7 mouse cellular contexts compared by ENCODE assay signal in the genomic region with DNA sequence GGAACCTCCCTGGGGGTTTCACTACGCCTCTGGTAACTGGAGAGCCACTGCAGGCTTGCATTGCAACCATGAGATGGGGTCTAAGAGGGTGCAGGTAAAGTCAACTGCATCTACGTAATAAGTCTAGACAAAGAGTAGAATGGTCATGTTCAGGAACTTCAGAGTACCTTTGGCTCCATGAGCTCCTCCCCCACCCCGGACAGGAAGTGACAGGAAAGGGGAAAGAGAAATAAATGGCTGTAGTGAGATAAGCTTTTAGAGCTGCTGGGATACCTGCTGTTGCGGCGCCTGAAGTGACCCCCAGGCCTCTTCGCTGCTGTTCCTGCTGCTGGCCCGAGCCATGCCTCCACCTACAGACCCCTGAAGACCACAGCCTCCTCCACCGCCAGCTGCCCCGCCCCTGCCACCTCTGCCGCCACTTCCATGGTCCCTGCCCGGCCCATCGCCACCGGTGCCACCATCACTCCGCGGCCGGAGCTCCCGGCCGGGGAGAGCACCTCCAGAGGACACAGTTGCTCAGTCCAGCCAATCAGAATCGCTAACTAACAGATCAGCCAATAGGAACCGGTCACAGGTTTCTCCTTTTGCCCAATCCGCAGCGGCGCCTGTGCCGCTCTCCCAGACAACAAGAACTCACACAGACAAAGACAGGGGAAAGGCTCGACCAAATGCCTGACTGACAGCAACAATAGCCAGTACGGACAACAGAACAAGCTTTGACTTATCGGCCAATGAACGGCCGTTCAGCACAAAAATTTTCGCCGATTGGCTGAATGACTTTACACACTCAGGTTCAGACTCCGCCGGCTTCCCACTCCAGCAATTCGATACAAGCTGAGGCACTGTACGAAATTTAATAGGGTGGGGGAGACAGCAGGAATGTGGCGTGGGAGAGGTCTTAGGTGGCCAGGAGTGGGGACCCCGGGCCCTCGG. TPM values are rescaled to one million over a fixed set of nuclear protein-coding genes. Genes with fewer than 3 reads are reported as not detected.
DNase-seq lines count a peak whose midpoint lies in the region; ATAC-seq lines count a peak whose summit lies in the region.

A gene (minus strand): TSS at position 630 of the 933 bp plus-strand sequence.

- peak; percentile 94 for ATAC-seq in intestine, embryonic 16.5 days
- ATAC-seq in midbrain, embryonic 11.5 days (ENCODE audit: low FRiP score), result peak; percentile 94

- peak within 1 kb of the TSS; percentile 99 for H3K4me2 ChIP-seq in intestine, embryonic 16.5 days (ENCODE audit: low read depth, low read length)
- H3K4me2 ChIP-seq in midbrain, embryonic 11.5 days, result peak within 1 kb of the TSS; percentile 98

- H3K9me3 ChIP-seq in intestine, embryonic 16.5 days (ENCODE audit: control insufficient read depth, low read length), result no peaks in the 10 kb centered on the region
- no peaks in the 10 kb centered on the region for H3K9me3 ChIP-seq in midbrain, embryonic 11.5 days (ENCODE audit: control insufficient read depth, low read length)

- H3K4me3 ChIP-seq in intestine, embryonic 16.5 days (ENCODE audit: low read length), result peak within 1 kb of the TSS; percentile 74
- peak within 1 kb of the TSS; percentile 79 for H3K4me3 ChIP-seq in midbrain, embryonic 11.5 days (ENCODE audit: low read depth, low read length)

- intact Hi-C loops in left cerebral cortex, postnatal 36 days (cut with DNase I), result loop anchor here (5.0 kb wide), 1 partner anchor 36 kb away; a partner anchor contains a TSS

- H3K4me1 ChIP-seq in intestine, embryonic 16.5 days (ENCODE audit: control insufficient read depth, insufficient read depth, low read length), result peaks cover 36% of the 10 kb centered on the region
- peaks cover 39% of the 10 kb centered on the region for H3K4me1 ChIP-seq in midbrain, embryonic 11.5 days (ENCODE audit: control insufficient read depth, insufficient read depth, low read length)

- no peaks in the 10 kb centered on the region for H3K27me3 ChIP-seq in intestine, embryonic 16.5 days (replicated peaks; ENCODE audit: control insufficient read depth, insufficient read depth, low read length)
- no peaks in the 10 kb centered on the region for H3K27me3 ChIP-seq in midbrain, embryonic 11.5 days (ENCODE audit: control insufficient read depth, insufficient read depth, low read length)

- no peaks in the 10 kb centered on the region; the same call in 1 of the 2 replicates for H3K36me3 ChIP-seq in intestine, embryonic 16.5 days (ENCODE audit: control insufficient read depth, insufficient read depth, low read length)
- H3K36me3 ChIP-seq in midbrain, embryonic 11.5 days (ENCODE audit: control insufficient read depth, insufficient read depth, low read length), result no peaks in the 10 kb centered on the region; the same call in 1 of the 2 replicates

- peak; percentile 98 for DNase-seq in adrenal gland, adult 8-10 months
- peak; percentile 96 for DNase-seq in embryo, embryonic 9.5 days (ENCODE audit: extremely low spot score)
- DNase-seq in gastrocnemius, postnatal 4 days (ENCODE audit: low spot score in 2 of 2), result peak; percentile 69 to 88
- DNase-seq in left cerebral cortex, postnatal 36 days (ENCODE audit: low spot score in 2 of 2), result peak; percentile 94 to 96
- DNase-seq in midbrain, embryonic 11.5 days (ENCODE audit: low spot score, missing footprints), result peak; percentile 97
- peak; percentile 98 for DNase-seq in skeletal muscle tissue, adult 2 months (ENCODE audit: low read depth, low spot score)

- peak within 1 kb of the TSS; percentile 89 for H3K9ac ChIP-seq in intestine, embryonic 16.5 days (ENCODE audit: low read depth, low read length)
- H3K9ac ChIP-seq in midbrain, embryonic 11.5 days (ENCODE audit: low read length), result peak within 1 kb of the TSS; percentile 98

- WGBS in intestine, embryonic 16.5 days, result under 1% methylated on average over 38 of the region's 38 CpGs
- under 1% methylated on average over 38 of the region's 38 CpGs for WGBS in midbrain, embryonic 11.5 days

- H3K27ac ChIP-seq in intestine, embryonic 16.5 days (ENCODE audit: low read length), result peak within 1 kb of the TSS; percentile 96
- H3K27ac ChIP-seq in midbrain, embryonic 11.5 days (ENCODE audit: low read depth, low read length), result peak within 1 kb of the TSS; percentile 97

RNA-seq across cellular contexts. Expression of the gene that starts here (rescaled TPM):
- 100 to 1,000 TPM; 100 to 106 (median 105) TPM for total RNA-seq in adrenal gland, adult 8-10 months (2022)
- 10 to 100 TPM; 52.7 to 62.3 TPM for total RNA-seq in gastrocnemius, postnatal 4 days (2021)
- 94.4 and 95.5 TPM in 2 replicates for polyA plus RNA-seq in intestine, embryonic 16.5 days (2015; fragmentation: Nextera tagmentation; extraction: Ambion mirVana)
- 10 to 100 TPM; 33.5 to 46.6 TPM for total RNA-seq in left cerebral cortex, postnatal 36 days (2021)
- polyA plus RNA-seq in midbrain, embryonic 11.5 days (2014; fragmentation: Nextera tagmentation; extraction: Ambion mirVana), result 134 and 153 TPM in 2 replicates

Comparison
In these comparisons a context has a peak if more than half of its experiments do, and no peak if none do; other contexts are left out.
1. Peak in every context shown above with its lines: DNase-seq, ATAC-seq, H3K4me3 ChIP-seq and H3K27ac ChIP-seq.